Mouse (Mus musculus): ENCODE measurements around the gene Bdkrb2. TPM values are rescaled to one million over a fixed set of nuclear protein-coding genes. Genes with fewer than 3 reads are reported as not detected.

Bdkrb2 gene
- total RNA-seq (2021) (10 to 100 TPM; 12.3 to 12.4 TPM), polyA plus RNA-seq (2012; rRNA removed) (4.1 and 6.4 TPM in 2 replicates)
- long read RNA-seq, transcript Bdkrb2-201 (3 exons, 3,792 nt): major isoform, 11 of 13 reads
- long read RNA-seq, partial matches to known transcripts: 2 of 13 reads
- long read RNA-seq, other reads (novel, unspliced or antisense): 0 of 13 reads

GRCm38 (mm10) chr12:105562936-105563680 is at the start of gene Bdkrb2:
Gene Bdkrb2 (plus strand): TSS chr12:105563226.
- peak; percentile 89 for DNase-seq

- no peak for DNase-seq
Observed at GRCm38 (mm10) chr12:105514111-105514510, 48.9 kb upstream of the Bdkrb2 start.

- DNase-seq: peak; percentile 78
Observed at GRCm38 (mm10) chr12:105517026-105517675, 45.9 kb upstream of the Bdkrb2 start.

GRCm38 (mm10) chr12:105519851-105520250 is 43.2 kb upstream of the Bdkrb2 start:
- DNase-seq: no peak

- DNase-seq: no peak
Observed at GRCm38 (mm10) chr12:105521170-105521762, 41.8 kb upstream of the Bdkrb2 start.

- DNase-seq: no peak
Observed at GRCm38 (mm10) chr12:105523737-105524136, 39.3 kb upstream of the Bdkrb2 start.

GRCm38 (mm10) chr12:105526186-105526585 is 36.8 kb upstream of the Bdkrb2 start:
- no peak for DNase-seq

- peak; percentile 49 for DNase-seq
Observed at GRCm38 (mm10) chr12:105526829-105527228, 36.2 kb upstream of the Bdkrb2 start.

GRCm38 (mm10) chr12:105529545-105529944 is 33.5 kb upstream of the Bdkrb2 start:
- DNase-seq: no peak

- DNase-seq: no peak
Observed at GRCm38 (mm10) chr12:105531724-105532371, 31.2 kb upstream of the Bdkrb2 start.

GRCm38 (mm10) chr12:105534842-105535241 is 28.2 kb upstream of the Bdkrb2 start:
- no peak for DNase-seq

- DNase-seq: no peak
Observed at GRCm38 (mm10) chr12:105535968-105536760, 26.9 kb upstream of the Bdkrb2 start.

- no peak for DNase-seq
Observed at GRCm38 (mm10) chr12:105537162-105537561, 25.9 kb upstream of the Bdkrb2 start.

- DNase-seq: no peak
Observed at GRCm38 (mm10) chr12:105539649-105540048, 23.4 kb upstream of the Bdkrb2 start.

GRCm38 (mm10) chr12:105541590-105542402 is 21.2 kb upstream of the Bdkrb2 start:
- no peak for DNase-seq

- no peak for DNase-seq
Observed at GRCm38 (mm10) chr12:105542513-105542912, 20.5 kb upstream of the Bdkrb2 start.

- DNase-seq: no peak
Observed at GRCm38 (mm10) chr12:105543176-105543575, 19.9 kb upstream of the Bdkrb2 start.

- peak; percentile 62 for DNase-seq
Observed at GRCm38 (mm10) chr12:105543751-105544150, 19.3 kb upstream of the Bdkrb2 start.

- DNase-seq: no peak
Observed at GRCm38 (mm10) chr12:105544872-105545271, 18.2 kb upstream of the Bdkrb2 start.

- no peak for DNase-seq
Observed at GRCm38 (mm10) chr12:105545696-105546435, 17.2 kb upstream of the Bdkrb2 start.

Data from adrenal gland, adult 2 months (tissue).